Mouse (Mus musculus) heart, embryonic 14.5 days (tissue): ENCODE results near the gene Gdf15. TPM values are rescaled to one million over a fixed set of nuclear protein-coding genes. Genes with fewer than 3 reads are reported as not detected.

Source experiments
- polyA plus RNA-seq: library from polyadenylated mRNA; unstranded; fragments of >200 nt; fragmentation: Nextera tagmentation; extraction: Ambion mirVana; gene quantifications from 2 replicates; pipeline ENCODE4 v1.2.1, GENCODE M21; 2014

Gdf15 gene
- polyA plus RNA-seq, 1 experiment from 2014 or later = 1.1 TPM

Other genes starting within 250 kb of the Gdf15 start
- gene Crtc1, start 192.9 kb downstream of the Gdf15 start, polyA plus RNA-seq = 12.2 and 14.1 TPM in 2 replicates
- gene Klhl26, start 155.5 kb downstream of the Gdf15 start, polyA plus RNA-seq = 9.6 and 9.8 TPM in 2 replicates
- 0.31 TPM in 1 of 2 replicates, not detected in the other for gene Tmem59l, start 145.1 kb downstream of the Gdf15 start, polyA plus RNA-seq
- 0.42 and 2.0 TPM in 2 replicates for gene Crlf1, start 139.3 kb downstream of the Gdf15 start, polyA plus RNA-seq
- 129 and 138 TPM in 2 replicates for gene Rex1bd, start 125.7 kb downstream of the Gdf15 start, polyA plus RNA-seq
- 900 and 1,040 TPM in 2 replicates for gene Uba52, start 121.7 kb downstream of the Gdf15 start, polyA plus RNA-seq
- gene Fkbp8, start 104.7 kb downstream of the Gdf15 start, polyA plus RNA-seq = 189 and 209 TPM in 2 replicates
- 79.3 and 85.7 TPM in 2 replicates for gene Kxd1, start 104.5 kb downstream of the Gdf15 start, polyA plus RNA-seq
- 13.0 and 13.2 TPM in 2 replicates for gene Ell, start 93.0 kb downstream of the Gdf15 start, polyA plus RNA-seq
- gene Isyna1, start 38.1 kb downstream of the Gdf15 start, polyA plus RNA-seq = 59.5 and 69.8 TPM in 2 replicates
- gene Ssbp4, start 23.6 kb downstream of the Gdf15 start, polyA plus RNA-seq = 83.7 and 85.8 TPM in 2 replicates
- 1.3 and 3.2 TPM in 2 replicates for gene Lrrc25, start 16.3 kb downstream of the Gdf15 start, polyA plus RNA-seq
- 39.7 and 46.6 TPM in 2 replicates for gene Pgpep1, start 27.9 kb upstream of the Gdf15 start, polyA plus RNA-seq
- gene Lsm4, start 40.8 kb upstream of the Gdf15 start, polyA plus RNA-seq = 316 and 334 TPM in 2 replicates
- 122 and 137 TPM in 2 replicates for gene Jund, start 66.5 kb upstream of the Gdf15 start, polyA plus RNA-seq
- not detected in 2 replicates for gene Iqcn, start 71.0 kb upstream of the Gdf15 start, polyA plus RNA-seq
- not detected in 2 replicates for gene Gm3336, start 86.1 kb upstream of the Gdf15 start, polyA plus RNA-seq
- 0.08 and 0.23 TPM in 2 replicates for gene Pde4c, start 91.3 kb upstream of the Gdf15 start, polyA plus RNA-seq
- 24.1 and 25.7 TPM in 2 replicates for gene Rab3a, start 122.2 kb upstream of the Gdf15 start, polyA plus RNA-seq
- 44.0 and 47.4 TPM in 2 replicates for gene Mpv17l2, start 128.5 kb upstream of the Gdf15 start, polyA plus RNA-seq
- 23.1 and 26.7 TPM in 2 replicates for gene Pik3r2, start 144.3 kb upstream of the Gdf15 start, polyA plus RNA-seq
- 6.7 and 9.4 TPM in 2 replicates for gene Mast3, start 172.6 kb upstream of the Gdf15 start, polyA plus RNA-seq
- gene Il12rb1, start 176.0 kb upstream of the Gdf15 start, polyA plus RNA-seq = 0.09 TPM in 1 of 2 replicates, not detected in the other
- gene Arrdc2, start 207.3 kb upstream of the Gdf15 start, polyA plus RNA-seq = 2.5 and 2.8 TPM in 2 replicates
- 1.8 and 2.2 TPM in 2 replicates for gene Kcnn1, start 230.8 kb upstream of the Gdf15 start, polyA plus RNA-seq
- 78.5 and 78.7 TPM in 2 replicates for gene Ccdc124, start 241.5 kb upstream of the Gdf15 start, polyA plus RNA-seq